Mouse (Mus musculus) kidney, adult 11 months (tissue): Measurements from ENCODE around the gene Itpa.
"Not testable (repeated sequence)": the region's sequence is repeated elsewhere in the genome, so short reads cannot be mapped to it uniquely, and the experiment has no call there.

Source experiments
- DNase-seq: peaks from one replicate; pipeline ENCODE4 v3.0.0; 2022

Gene Itpa

GRCm38 (mm10) chr2:130667559-130667958, at the start of gene Itpa:
Itpa (plus strand) TSS chr2:130667610.
- peak; percentile 85 for DNase-seq

GRCm38 (mm10) chr2:130618972-130619371, 48.4 kb upstream of the Itpa start:
- DNase-seq = peak; percentile 67

DNA sequence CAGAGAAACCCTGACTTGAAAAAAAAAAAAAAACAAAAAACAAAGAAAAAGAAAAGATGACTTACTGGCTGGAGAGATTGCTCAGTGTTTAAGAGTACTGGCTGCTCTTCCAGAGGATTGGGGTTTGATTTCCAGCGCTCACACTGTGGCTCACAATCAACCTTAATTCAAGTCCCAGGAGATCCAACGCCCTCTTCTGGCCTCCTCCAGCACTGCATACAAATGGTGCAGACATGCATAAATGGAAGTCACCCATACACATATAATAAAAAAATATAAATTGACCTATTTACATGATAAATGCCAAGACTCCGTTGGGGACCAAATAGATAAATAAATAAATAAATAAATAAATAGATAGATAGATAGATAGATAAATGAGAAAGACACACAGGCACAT, 39.0 kb upstream of the Itpa start:
- no peak for DNase-seq

DNA sequence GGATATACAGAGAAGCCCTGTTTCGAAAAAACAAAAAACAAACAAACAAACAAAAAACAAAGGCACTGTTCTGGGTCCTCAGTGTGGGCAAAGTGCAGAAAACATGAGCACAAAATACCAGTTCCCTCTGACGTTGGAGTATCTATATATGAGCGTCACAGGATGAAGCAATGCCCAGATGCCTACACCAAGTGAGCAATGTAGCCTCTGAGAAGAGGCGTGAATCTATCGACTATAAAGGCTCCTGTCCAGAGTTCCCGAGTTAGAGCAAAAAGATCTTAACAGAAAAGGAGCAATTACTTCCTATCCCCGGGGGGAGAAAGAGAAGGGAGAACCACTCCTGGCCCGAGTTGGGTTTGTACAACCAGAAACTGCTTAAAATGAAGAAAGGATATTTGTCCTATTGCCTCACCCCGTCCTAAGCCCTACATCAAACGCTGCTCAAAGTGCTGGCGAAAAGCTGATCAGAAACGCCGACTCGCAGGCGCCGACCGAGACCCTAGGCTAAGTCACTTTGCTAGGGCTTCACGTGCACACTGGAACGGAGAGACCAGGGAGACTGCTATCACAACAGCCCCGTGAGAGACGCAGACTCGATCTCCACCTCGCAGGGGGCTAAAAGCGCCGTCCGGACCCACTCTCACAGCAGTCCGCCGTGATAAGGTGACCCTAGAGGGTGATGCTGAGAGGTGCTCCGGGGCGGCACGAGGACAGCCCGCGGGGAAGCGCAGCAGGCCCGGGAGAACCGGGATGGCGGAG, 38.2 kb upstream of the Itpa start:
- no peak for DNase-seq

- DNase-seq = peak; percentile 85
Measured at GRCm38 (mm10) chr2:130629839-130630203, 37.6 kb upstream of the Itpa start, which contains the start of the genes Fastkd5 and Ubox5. Fastkd5 (minus strand) TSS chr2:130630027. Ubox5 (minus strand) TSS chr2:130630038.

DNA sequence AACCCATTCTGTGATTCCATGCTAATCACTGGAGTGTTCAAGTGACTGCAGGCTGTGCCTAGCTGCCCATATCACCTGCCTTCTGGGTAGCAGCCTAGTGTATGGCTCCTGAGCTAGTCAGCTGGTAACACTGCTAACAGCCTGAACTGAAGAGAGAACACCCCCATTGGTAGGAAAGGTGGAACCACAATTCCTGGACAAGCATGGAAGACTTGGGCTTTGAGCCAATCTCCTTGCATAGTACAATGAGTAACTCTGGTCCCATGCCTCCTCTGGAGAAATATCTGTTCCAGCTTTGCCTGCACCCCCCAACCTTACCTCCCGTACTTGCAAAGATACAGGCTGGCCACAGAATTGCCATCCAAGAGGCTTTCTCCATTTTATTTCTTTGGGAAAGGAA, 35.0 kb upstream of the Itpa start:
- peak; percentile 75 for DNase-seq

- no peak for DNase-seq
Measured at GRCm38 (mm10) chr2:130632887-130633675, 34.3 kb upstream of the Itpa start.

- no peak for DNase-seq
Measured at GRCm38 (mm10) chr2:130634006-130634738, 33.2 kb upstream of the Itpa start.

- no peak for DNase-seq
Measured at GRCm38 (mm10) chr2:130634739-130635411, 32.5 kb upstream of the Itpa start.

GRCm38 (mm10) chr2:130635847-130636246, 31.6 kb upstream of the Itpa start:
- DNase-seq = no peak

DNA sequence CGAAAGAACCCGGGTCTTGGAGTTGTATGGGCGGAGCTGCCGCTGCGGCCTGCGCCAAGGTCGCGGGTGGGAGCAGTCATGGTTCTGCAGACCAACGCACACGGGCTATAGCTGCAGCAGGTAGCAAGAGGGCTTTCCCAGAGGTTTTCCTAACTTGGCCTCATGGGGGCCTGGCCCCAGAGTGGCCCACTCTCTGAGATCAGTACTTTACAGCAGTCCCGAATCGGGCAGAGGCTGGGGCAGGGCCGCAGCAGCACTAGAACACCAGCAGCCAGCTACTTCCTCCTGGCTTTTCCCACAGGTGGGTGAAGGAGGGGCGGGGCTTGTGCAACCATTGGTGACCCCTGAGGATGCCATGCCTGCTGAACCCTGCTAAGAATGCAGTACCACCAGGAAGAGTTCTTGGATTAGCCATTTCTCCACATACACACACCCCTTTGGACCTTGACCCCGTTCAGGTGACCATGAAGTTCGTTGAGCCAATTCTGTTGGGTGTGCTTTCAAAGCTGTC, 29.3 kb upstream of the Itpa start:
- DNase-seq = peak; percentile 97

- DNase-seq = peak; percentile 69
Measured at GRCm38 (mm10) chr2:130639276-130639675, 28.1 kb upstream of the Itpa start.

DNA sequence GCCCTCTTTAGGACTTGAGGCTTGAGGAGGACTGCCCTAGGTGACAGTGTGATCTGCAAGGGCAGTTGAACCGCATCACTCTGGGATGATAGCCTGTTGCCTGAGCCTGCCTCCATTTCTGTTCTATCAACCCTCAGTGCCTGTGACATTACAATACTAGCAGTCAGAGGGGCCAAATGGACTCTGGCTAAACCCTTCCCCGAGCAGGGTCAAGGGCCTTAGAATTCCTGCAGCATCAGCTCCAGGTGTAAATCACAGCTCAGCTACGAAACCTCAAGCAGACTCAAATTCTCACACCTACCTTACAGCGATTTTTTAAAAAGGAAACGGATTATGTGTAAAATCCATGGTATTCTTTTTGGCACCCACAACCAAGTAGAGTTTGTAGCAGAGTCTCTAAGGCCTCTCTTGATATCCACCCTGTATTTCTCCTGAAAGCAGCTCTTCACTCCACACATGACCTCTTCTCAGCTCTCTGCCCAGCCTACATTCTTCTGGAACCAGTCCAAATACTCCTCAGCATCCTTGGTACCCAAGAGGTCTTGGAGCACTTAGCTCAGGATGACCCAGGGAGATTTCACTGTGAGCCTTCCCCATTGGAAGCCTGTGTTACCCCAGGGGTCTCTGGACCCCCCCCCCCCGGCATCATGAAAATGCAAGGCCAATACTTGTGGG, 25.9 kb upstream of the Itpa start:
- DNase-seq = peak; percentile 62

GRCm38 (mm10) chr2:130642197-130642660, 25.2 kb upstream of the Itpa start:
- DNase-seq = peak; percentile 35

GRCm38 (mm10) chr2:130642684-130643369, 24.6 kb upstream of the Itpa start, which contains the start of gene Lzts3:
Lzts3 (minus strand) TSS chr2:130642803.
- DNase-seq = peak; percentile 92

DNA sequence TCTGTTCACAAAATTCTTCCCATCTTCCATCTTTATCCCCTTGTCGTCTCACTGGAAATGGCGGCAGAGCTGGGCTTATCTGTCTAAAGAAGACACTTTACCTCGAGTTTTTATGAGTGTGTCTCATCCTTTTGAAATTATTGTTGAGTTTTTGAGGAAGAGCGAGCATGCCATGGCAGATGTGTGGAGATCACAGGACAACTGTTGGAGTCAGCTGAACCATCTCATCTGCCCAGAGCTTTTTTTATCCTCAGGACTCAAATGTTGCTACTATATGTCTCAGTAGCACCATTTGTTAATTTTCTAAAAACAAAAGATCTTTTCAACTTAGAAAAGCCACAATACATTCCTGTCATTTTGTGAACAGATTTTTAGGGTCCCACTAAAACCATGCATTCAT, 22.2 kb upstream of the Itpa start:
- no peak for DNase-seq

GRCm38 (mm10) chr2:130649028-130649427, 18.4 kb upstream of the Itpa start:
- DNase-seq = not testable (repeated sequence)

DNA sequence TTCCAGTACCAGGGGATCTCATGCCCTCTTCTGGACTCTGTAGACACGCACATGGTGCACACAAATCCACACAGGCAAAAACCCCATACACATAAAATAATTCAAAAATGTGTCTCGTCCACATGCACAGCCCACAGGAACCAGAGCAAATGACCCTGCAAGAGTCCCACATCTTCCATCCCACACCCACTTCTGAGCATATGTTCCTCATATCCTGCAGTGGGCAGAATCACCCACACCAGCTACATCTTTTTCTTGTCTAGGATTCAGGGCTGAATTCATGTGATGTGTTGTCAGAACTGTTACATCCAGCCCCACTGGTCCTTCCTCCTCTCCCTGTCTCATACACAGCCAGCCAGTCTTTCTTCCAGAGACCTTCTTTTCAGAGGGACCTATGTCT, 14.1 kb upstream of the Itpa start:
- DNase-seq = no peak

GRCm38 (mm10) chr2:130653760-130654159, 13.7 kb upstream of the Itpa start:
- DNase-seq = no peak

GRCm38 (mm10) chr2:130655660-130656339, 11.6 kb upstream of the Itpa start:
- no peak for DNase-seq

GRCm38 (mm10) chr2:130656536-130656935, 10.9 kb upstream of the Itpa start:
- DNase-seq = no peak
